Mouse (Mus musculus) heart, adult 2 months (tissue): ENCODE measurements at regions not wholly inside any gene's neighbourhood (a gene's known extent, or its start where the extent isn't known, plus 50 kb on each side); places are given as distances from the start of the nearest gene placed in this dataset.

Experiments used
- EP300 ChIP-seq: fragments of 200-500 bp; IDR thresholded peaks from 2 replicates; pipeline ENCODE4 v1.6.1; 2011; ENCODE audit warnings: low read depth, low read length, control low read depth; ENCODE audit not compliant: insufficient read depth
- POLR2A ChIP-seq: fragments of 200-500 bp; IDR thresholded peaks from 2 replicates; pipeline ENCODE4 v1.6.1; 2011; ENCODE audit warnings: mild to moderate bottlenecking, low read depth, low read length, control low read depth; ENCODE audit not compliant: insufficient read depth

DNA sequence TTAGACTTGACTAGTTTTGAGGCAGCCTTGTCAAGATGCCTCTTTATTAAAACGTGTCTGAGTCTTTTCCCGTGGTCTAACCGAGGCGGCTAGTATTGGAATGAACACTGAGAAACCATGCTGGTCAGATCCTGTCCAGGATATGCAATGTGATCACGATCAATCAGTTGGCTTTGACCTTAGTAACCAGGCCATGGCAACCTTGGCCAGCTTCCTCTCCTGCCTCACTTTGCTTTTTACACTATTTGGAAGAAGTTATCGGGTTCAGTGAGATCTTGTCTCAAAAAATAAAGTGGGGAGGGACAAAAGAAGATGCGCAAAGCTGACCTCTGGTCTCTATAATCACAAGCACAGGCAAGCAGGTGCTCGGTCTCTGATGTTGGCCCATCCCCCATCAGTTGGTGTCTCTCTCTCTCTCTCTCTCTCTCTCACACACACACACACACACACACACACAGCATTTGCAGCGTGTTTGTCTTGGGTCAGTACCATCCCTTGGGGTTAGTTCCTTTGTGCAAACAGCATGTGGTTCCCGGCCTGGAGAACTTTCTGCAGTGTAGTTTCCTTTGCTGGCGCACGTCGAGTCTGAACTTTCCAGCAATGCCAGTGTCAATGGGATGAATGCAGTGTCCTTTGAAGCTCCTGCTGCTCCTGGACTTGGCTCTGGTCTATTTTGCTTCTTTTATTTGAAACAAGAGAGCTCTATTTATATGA, 117.6 kb upstream of the Spdye4c start:
- TF ChIP-seq POLR2A (no peak), EP300 (no peak)
